Mouse (Mus musculus) heart, postnatal 0 days (tissue): ENCODE results near the gene Slit1.

ENCODE experiments used
- CTCF ChIP-seq: IDR thresholded peaks from 2 replicates; pipeline ENCODE4 v1.5.1; 2016; ENCODE audit warnings: antibody characterized with exemption, control low read depth, low read depth
- EP300 ChIP-seq: IDR thresholded peaks from 2 replicates; pipeline ENCODE4 v1.6.1; 2016; ENCODE audit warnings: antibody characterized with exemption, low read depth

GRCm38 (mm10) chr19:41573700-41574099 is 169.8 kb downstream of the Slit1 start:
- TF ChIP-seq CTCF (no peak), EP300 (no peak)
